Mouse (Mus musculus) intestine, postnatal 0 days (tissue): ENCODE data around the gene Olfr469. TPM values are rescaled to one million over a fixed set of nuclear protein-coding genes. Genes with fewer than 3 reads are reported as not detected.
"Not testable (repeated sequence)": the region's sequence is repeated elsewhere in the genome, so short reads cannot be mapped to it uniquely, and the experiment has no call there.

ENCODE experiments used
- ATAC-seq: fragments of 200-750 bp; cut with Nextera tagmentation; 2 replicates; pipeline ENCODE4 v1.8.0; 2017; ENCODE audit warnings: mild to moderate bottlenecking, moderate TSS enrichment, moderate library complexity
- H3K27ac ChIP-seq: fragments of 300-500 bp; sonication (generic); 2 replicates; pipeline ENCODE4 v1.5.1; 2014; ENCODE audit warnings: mild to moderate bottlenecking, low read depth, low read length, moderate library complexity
- H3K27me3 ChIP-seq: fragments of 300-500 bp; sonication (generic); replicated peaks from 2 replicates; pipeline ENCODE4 v1.6.1; 2014; ENCODE audit warnings: low read length, mixed read lengths; ENCODE audit not compliant: control insufficient read depth, insufficient read depth
- H3K36me3 ChIP-seq: fragments of 300-500 bp; sonication (generic); 2 replicates; pipeline ENCODE4 v1.6.1; 2014; ENCODE audit warnings: mild to moderate bottlenecking, moderate library complexity; ENCODE audit not compliant: control insufficient read depth, insufficient read depth
- H3K4me1 ChIP-seq: fragments of 300-500 bp; sonication (generic); replicated peaks from 2 replicates; pipeline ENCODE4 v1.6.1; 2014; ENCODE audit warnings: antibody characterized with exemption, low read length, mixed read lengths; ENCODE audit not compliant: control insufficient read depth, insufficient read depth
- H3K4me2 ChIP-seq: fragments of 300-500 bp; sonication (generic); replicated peaks from 2 replicates; pipeline ENCODE4 v1.6.1; 2014; ENCODE audit warnings: low read depth, mild to moderate bottlenecking, moderate library complexity
- H3K4me3 ChIP-seq: fragments of 300-500 bp; sonication (generic); 2 replicates; pipeline ENCODE4 v1.5.1; 2014; ENCODE audit warnings: low read depth, low read length
- H3K9ac ChIP-seq: fragments of 300-500 bp; sonication (generic); 2 replicates; pipeline ENCODE4 v1.6.1; 2014; ENCODE audit warnings: mild to moderate bottlenecking, low read depth, low read length
- H3K9me3 ChIP-seq: fragments of 300-500 bp; sonication (generic); 2 replicates; pipeline ENCODE4 v1.6.1; 2016; ENCODE audit warnings: mixed run types; ENCODE audit not compliant: control insufficient read depth
- CTCF ChIP-seq: sonication (generic); IDR thresholded peaks from 2 replicates; pipeline ENCODE4 v1.5.1; 2016; ENCODE audit warnings: low read depth, mild to moderate bottlenecking, control low read depth, antibody characterized with exemption, moderate library complexity
- WGBS: fragments of 180-500 bp; shearing (Covaris S2); extraction: QIAGEN DNeasy Blood & Tissue Kit; methylation state at CpG from one replicate; pipeline ENCODE4 v1.1.7; 2014; 5-methylcytosine and 5-hydroxymethylcytosine counted together
- polyA plus RNA-seq: library from polyadenylated mRNA; unstranded; fragments of >200 nt; fragmentation: Nextera tagmentation; extraction: Ambion mirVana; gene quantifications from 2 replicates; pipeline ENCODE4 v1.2.1, GENCODE M21; 2015

Olfr469 gene
- polyA plus RNA-seq, result not detected in 2 replicates

DNA sequence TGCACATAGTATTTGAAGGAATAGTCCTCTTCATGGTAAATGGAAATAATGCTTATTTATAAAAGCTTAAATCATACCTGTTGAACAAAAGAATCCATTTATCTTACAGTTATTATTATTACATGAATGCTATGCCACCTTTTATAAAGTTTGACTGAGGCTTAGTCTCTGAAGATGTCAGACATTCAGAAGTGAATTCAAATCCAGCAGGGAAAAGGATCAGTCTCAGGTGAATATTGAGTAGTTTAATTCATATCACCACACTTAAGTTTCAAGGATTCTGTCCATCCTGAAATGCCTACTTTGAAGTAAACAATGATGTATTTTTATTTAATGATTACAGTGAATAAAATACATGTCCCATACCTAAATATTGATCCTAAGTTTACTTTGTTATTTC is at the start of gene Olfr469:
Olfr469 (minus strand) TSS at position 101 of the 400 bp plus-strand sequence.
- ATAC-seq, H3K36me3 ChIP-seq, H3K4me2 ChIP-seq, H3K9ac ChIP-seq, H3K27ac ChIP-seq, H3K4me1 ChIP-seq, H3K4me3 ChIP-seq, H3K9me3 ChIP-seq, H3K27me3 ChIP-seq: not testable (repeated sequence)

DNA sequence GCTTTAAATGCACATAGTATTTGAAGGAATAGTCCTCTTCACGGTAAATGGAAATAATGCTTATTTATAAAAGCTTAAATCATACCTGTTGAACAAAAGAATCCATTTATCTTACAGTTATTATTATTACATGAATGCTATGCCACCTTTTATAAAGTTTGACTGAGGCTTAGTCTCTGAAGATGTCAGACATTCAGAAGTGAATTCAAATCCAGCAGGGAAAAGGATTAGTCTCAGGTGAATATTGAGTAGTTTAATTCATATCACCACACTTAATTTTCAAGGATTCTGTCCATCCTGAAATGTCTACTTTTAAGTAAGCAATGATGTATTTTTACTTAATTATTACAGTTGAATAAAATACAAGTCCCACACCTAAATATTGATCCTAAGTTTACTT is 22.0 kb upstream of the Olfr469 start, which contains the start of gene Olfr470:
Olfr470 (minus strand) TSS at position 101 of the 400 bp plus-strand sequence.
- WGBS, result 73% methylated on average over 1 of the region's 1 CpGs
- not testable (repeated sequence) for H3K27me3 ChIP-seq, H3K4me1 ChIP-seq, H3K4me2 ChIP-seq, ATAC-seq, H3K4me3 ChIP-seq, H3K27ac ChIP-seq, H3K9ac ChIP-seq, H3K9me3 ChIP-seq, H3K36me3 ChIP-seq

DNA sequence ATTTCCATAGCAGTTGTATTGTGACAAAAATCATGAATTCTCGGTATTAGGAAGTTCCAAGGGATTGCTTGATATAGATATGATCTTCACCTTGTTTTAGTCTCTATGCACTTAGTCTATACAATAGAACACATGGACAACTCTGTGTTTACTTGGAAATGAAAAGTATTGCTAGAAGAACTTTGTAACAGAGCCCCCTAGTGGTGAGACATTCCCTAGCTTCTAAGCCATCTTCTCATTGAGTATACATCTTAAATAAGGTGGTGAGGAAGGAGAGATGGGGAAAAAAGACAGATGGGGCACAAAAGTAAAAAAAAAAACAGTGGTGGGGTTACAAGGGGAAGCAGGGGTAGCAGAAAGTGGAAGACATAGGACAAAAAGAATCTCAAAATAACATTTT is 16.4 kb upstream of the Olfr469 start:
- H3K4me1 ChIP-seq, result no peaks in the 10 kb centered on the region
- no peak overlapping the region for H3K4me2 ChIP-seq
- TF ChIP-seq CTCF, result peak; percentile 61
- ATAC-seq, result no peak
- H3K36me3 ChIP-seq, result no peaks in the 10 kb centered on the region
- no peak overlapping the region for H3K9ac ChIP-seq
- WGBS, result 76% methylated on average over 1 of the region's 1 CpGs
- H3K27me3 ChIP-seq, result no peaks in the 10 kb centered on the region
- H3K27ac ChIP-seq, result no peak overlapping the region
- H3K4me3 ChIP-seq, result no peak overlapping the region
- H3K9me3 ChIP-seq, result no peaks in the 10 kb centered on the region

DNA sequence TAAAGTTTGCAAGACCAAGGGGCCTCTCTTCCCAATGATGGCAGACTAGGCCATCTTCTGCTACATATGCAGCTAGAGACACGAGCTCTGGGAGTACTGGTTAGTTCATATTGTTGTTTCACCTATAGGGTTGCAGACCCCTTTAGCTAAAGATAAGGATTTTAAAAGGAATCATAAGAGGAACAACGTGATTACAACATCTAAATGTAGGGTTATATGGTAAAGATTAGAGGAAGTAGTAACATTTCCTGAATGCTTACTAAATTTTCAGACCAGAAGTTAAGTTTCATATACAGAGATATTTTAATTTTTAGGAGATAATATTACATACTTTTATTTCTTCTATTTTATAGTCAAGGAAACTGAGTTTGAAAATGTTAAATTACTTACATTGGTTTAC is 1.5 kb downstream of the Olfr469 start:
- not testable (repeated sequence) for H3K4me1 ChIP-seq, H3K4me2 ChIP-seq, H3K9ac ChIP-seq, H3K9me3 ChIP-seq, H3K36me3 ChIP-seq, H3K27ac ChIP-seq, ATAC-seq, H3K27me3 ChIP-seq, H3K4me3 ChIP-seq
- WGBS, result 58% methylated on average over 2 of the region's 2 CpGs

- peak; percentile 57 for TF ChIP-seq CTCF
- no peaks in the 10 kb centered on the region for H3K9me3 ChIP-seq
- no peak overlapping the region for H3K9ac ChIP-seq
- no peak overlapping the region for H3K4me2 ChIP-seq
- no peak overlapping the region for H3K27ac ChIP-seq
- H3K4me1 ChIP-seq, result no peaks in the 10 kb centered on the region
- no peak for ATAC-seq
- no peaks in the 10 kb centered on the region for H3K27me3 ChIP-seq
- H3K36me3 ChIP-seq, result no peaks in the 10 kb centered on the region
- no peak overlapping the region for H3K4me3 ChIP-seq
These were observed 5.9 kb downstream of the Olfr469 start for GRCm38 (mm10) chr7:107819442-107819841.

DNA sequence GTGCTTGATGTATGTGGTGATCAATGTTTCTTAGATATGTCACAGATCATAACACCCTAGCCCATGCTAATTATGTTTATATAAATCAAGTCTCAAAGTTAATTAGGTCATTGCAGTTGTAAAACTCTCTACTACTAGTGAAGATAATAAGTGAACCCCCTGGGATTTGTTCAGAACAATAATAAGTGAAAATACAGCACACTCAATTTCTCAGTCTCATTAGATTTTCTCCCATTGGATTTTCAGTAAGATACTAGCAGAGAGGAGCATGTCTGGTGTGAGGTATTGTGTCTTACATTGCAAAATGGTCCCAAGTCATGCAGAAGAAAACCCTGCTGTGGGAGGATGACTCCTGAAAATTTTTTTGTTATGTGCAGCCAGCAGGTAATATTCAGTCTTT is 13.4 kb downstream of the Olfr469 start, which contains the start of gene Olfr467:
Olfr467 (plus strand) TSS at position 301 of the 400 bp plus-strand sequence.
- Histone ChIP-seq H3K4me1 (no peaks in the 10 kb centered on the region), H3K4me2 (no peak within 1 kb of the TSS), H3K36me3 (no peaks in the 10 kb centered on the region), H3K27ac (no peak within 1 kb of the TSS), H3K9ac (no peak within 1 kb of the TSS), H3K4me3 (no peak within 1 kb of the TSS), H3K27me3 (no peaks in the 10 kb centered on the region), H3K9me3 (no peaks in the 10 kb centered on the region)
- no peak for ATAC-seq
- TF ChIP-seq CTCF, result no peak

- WGBS, result 79% methylated on average over 3 of the region's 3 CpGs
- no peaks in the 10 kb centered on the region for H3K9me3 ChIP-seq
- H3K36me3 ChIP-seq, result no peaks in the 10 kb centered on the region
- H3K9ac ChIP-seq, result no peak overlapping the region
- no peak for ATAC-seq
- no peak overlapping the region for H3K27ac ChIP-seq
- H3K27me3 ChIP-seq, result no peaks in the 10 kb centered on the region
- H3K4me2 ChIP-seq, result no peak overlapping the region
- H3K4me3 ChIP-seq, result no peak overlapping the region
- H3K4me1 ChIP-seq, result no peaks in the 10 kb centered on the region
- TF ChIP-seq CTCF, result no peak
These were observed 23.2 kb downstream of the Olfr469 start for GRCm38 (mm10) chr7:107802138-107802537.
